Mouse (Mus musculus): ENCODE results near the gene Vip. TPM values are rescaled to one million over a fixed set of nuclear protein-coding genes. Genes with fewer than 3 reads are reported as not detected.

Vip gene
- not detected for polyA plus RNA-seq (2017; shearing (Covaris generic))

DNA sequence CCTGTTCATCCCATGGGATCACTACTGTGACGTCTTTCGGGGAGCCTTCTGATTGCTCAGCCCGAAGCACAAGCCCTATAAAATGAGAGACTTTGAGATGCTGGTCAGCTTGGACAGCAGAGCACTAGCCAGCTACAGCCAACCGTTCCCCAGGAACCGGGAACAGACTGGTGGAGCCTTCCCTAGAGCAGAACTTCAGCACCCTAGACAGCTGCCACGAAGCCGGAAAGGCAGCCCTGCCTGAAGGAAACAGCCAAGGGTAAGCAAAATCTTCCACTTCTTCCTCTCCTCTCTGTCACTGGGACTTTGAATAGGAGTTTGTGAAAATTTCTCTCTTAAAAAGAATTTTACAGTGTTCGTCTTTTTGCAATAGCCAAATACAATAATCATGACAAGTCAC is at the start of gene Vip:
Gene Vip, plus strand, starts transcription at position 107 of the 400 bp plus-strand sequence.

DNA sequence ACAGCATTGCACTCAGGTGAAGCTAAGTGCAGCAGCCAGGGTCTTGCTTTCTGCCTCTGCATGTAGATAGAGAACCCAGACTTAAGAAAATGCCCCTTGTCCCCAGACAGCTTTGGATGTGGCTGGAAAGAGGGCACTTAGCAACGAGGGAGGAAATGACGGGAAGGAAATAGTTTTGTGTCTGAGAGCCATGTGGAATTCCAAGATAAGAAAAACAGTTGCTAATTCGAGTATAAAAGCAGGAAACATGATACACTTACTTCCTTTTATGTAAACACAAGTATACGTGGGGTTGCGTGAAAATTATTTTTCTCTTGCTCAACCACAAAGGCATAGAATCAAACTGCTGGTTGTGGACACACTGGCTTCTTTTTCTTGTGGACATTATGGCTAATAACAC is 45.6 kb upstream of the Vip start, which contains the start of gene Myct1:
Gene Myct1, plus strand, starts transcription at position 312 of the 400 bp plus-strand sequence.

Other genes with a start within 250 kb of the Vip start
- 32.4 TPM for gene Syne1, start 87.7 kb upstream of the Vip start, polyA plus RNA-seq (2017; shearing (Covaris generic))
- gene Myct1, start 45.4 kb upstream of the Vip start, polyA plus RNA-seq (2017; shearing (Covaris generic)) = not detected
- gene Fbxo5, start 166.4 kb downstream of the Vip start, polyA plus RNA-seq (2017; shearing (Covaris generic)) = 17.7 TPM
- 4.9 TPM for gene Mtrf1l, start 184.7 kb downstream of the Vip start, polyA plus RNA-seq (2017; shearing (Covaris generic))